Mouse (Mus musculus): ENCODE measurements at regions not wholly inside any gene's neighbourhood (a gene's known extent, or its start where the extent isn't known, plus 50 kb on each side); places are given as distances from the start of the nearest gene placed in this dataset.

- no peaks in the 10 kb centered on the region for H3K36me3 ChIP-seq
- 75% methylated on average over 13 of the region's 13 CpGs for WGBS
- no peaks in the 10 kb centered on the region for H3K4me1 ChIP-seq
- H3K4me3 ChIP-seq, result no peak overlapping the region
- no peaks in the 10 kb centered on the region for H3K9me3 ChIP-seq
- H3K4me2 ChIP-seq (replicated peaks), result no peak overlapping the region
- no peak overlapping the region for H3K9ac ChIP-seq (replicated peaks)
- H3K27ac ChIP-seq (replicated peaks), result no peak overlapping the region
- ATAC-seq (replicated peaks), result no peak
- no peaks in the 10 kb centered on the region for H3K27me3 ChIP-seq
These were observed 70.9 kb downstream of the Asb1 start for GRCm38 (mm10) chr1:91611281-91611680.

- no peak overlapping the region for H3K9ac ChIP-seq (replicated peaks)
- WGBS, result 83% methylated on average over 16 of the region's 16 CpGs
- ATAC-seq (replicated peaks), result no peak
- H3K9me3 ChIP-seq, result no peaks in the 10 kb centered on the region
- no peak overlapping the region for H3K27ac ChIP-seq (replicated peaks)
- no peaks in the 10 kb centered on the region for H3K27me3 ChIP-seq
- H3K4me3 ChIP-seq, result no peak overlapping the region
- H3K4me2 ChIP-seq (replicated peaks), result no peak overlapping the region
- H3K4me1 ChIP-seq, result no peaks in the 10 kb centered on the region
- no peaks in the 10 kb centered on the region for H3K36me3 ChIP-seq
These were observed 71.3 kb downstream of the Asb1 start for GRCm38 (mm10) chr1:91611694-91612093.

GRCm38 (mm10) chr1:91612912-91613311 lies 72.6 kb downstream of the Asb1 start:
- Histone ChIP-seq H3K27me3 (no peaks in the 10 kb centered on the region), H3K9me3 (no peaks in the 10 kb centered on the region), H3K9ac (replicated peaks) (no peak overlapping the region), H3K27ac (replicated peaks) (no peak overlapping the region), H3K4me3 (no peak overlapping the region), H3K4me2 (replicated peaks) (no peak overlapping the region), H3K4me1 (no peaks in the 10 kb centered on the region), H3K36me3 (no peaks in the 10 kb centered on the region)
- 58% methylated on average over 3 of the region's 3 CpGs for WGBS
- no peak for ATAC-seq (replicated peaks)

- Histone ChIP-seq H3K4me2 (replicated peaks) (no peak overlapping the region), H3K36me3 (no peaks in the 10 kb centered on the region), H3K4me1 (no peaks in the 10 kb centered on the region), H3K27me3 (no peaks in the 10 kb centered on the region), H3K9ac (replicated peaks) (no peak overlapping the region), H3K9me3 (no peaks in the 10 kb centered on the region), H3K4me3 (no peak overlapping the region), H3K27ac (replicated peaks) (no peak overlapping the region)
- no peak for ATAC-seq (replicated peaks)
- WGBS, result 71% methylated on average over 5 of the region's 5 CpGs
These were observed 75.1 kb downstream of the Asb1 start for GRCm38 (mm10) chr1:91615396-91615795.

- Histone ChIP-seq H3K27me3 (no peaks in the 10 kb centered on the region), H3K4me3 (no peak overlapping the region), H3K27ac (replicated peaks) (no peak overlapping the region), H3K4me2 (replicated peaks) (no peak overlapping the region), H3K36me3 (no peaks in the 10 kb centered on the region), H3K4me1 (no peaks in the 10 kb centered on the region), H3K9ac (replicated peaks) (no peak overlapping the region), H3K9me3 (no peaks in the 10 kb centered on the region)
- no peak for ATAC-seq (replicated peaks)
- WGBS, result 56% methylated on average over 14 of the region's 14 CpGs
These were observed 78.3 kb downstream of the Asb1 start for GRCm38 (mm10) chr1:91618527-91619135.

GRCm38 (mm10) chr1:91621141-91621540 lies 80.8 kb downstream of the Asb1 start:
- ATAC-seq (replicated peaks), result no peak
- Histone ChIP-seq H3K4me2 (replicated peaks) (no peak overlapping the region), H3K27ac (replicated peaks) (no peak overlapping the region), H3K4me3 (no peak overlapping the region), H3K4me1 (no peaks in the 10 kb centered on the region; the same call in 1 of the 2 replicates), H3K9me3 (no peaks in the 10 kb centered on the region), H3K9ac (replicated peaks) (no peak overlapping the region), H3K36me3 (no peaks in the 10 kb centered on the region), H3K27me3 (no peaks in the 10 kb centered on the region)
- 85% methylated on average over 5 of the region's 5 CpGs for WGBS

GRCm38 (mm10) chr1:91622874-91623273 lies 82.5 kb downstream of the Asb1 start:
- H3K27me3 ChIP-seq, result no peaks in the 10 kb centered on the region
- no peak overlapping the region for H3K9ac ChIP-seq (replicated peaks)
- H3K4me1 ChIP-seq, result no peaks in the 10 kb centered on the region; the same call in 1 of the 2 replicates
- H3K4me3 ChIP-seq, result no peak overlapping the region
- no peaks in the 10 kb centered on the region for H3K9me3 ChIP-seq
- no peak overlapping the region for H3K27ac ChIP-seq (replicated peaks)
- ATAC-seq (replicated peaks), result no peak
- H3K36me3 ChIP-seq, result no peaks in the 10 kb centered on the region
- 87% methylated on average over 5 of the region's 5 CpGs for WGBS
- no peak overlapping the region for H3K4me2 ChIP-seq (replicated peaks)

GRCm38 (mm10) chr1:91624028-91624427 lies 83.7 kb downstream of the Asb1 start:
- Histone ChIP-seq H3K4me3 (no peak overlapping the region), H3K27me3 (no peaks in the 10 kb centered on the region), H3K27ac (replicated peaks) (no peak overlapping the region), H3K9me3 (no peaks in the 10 kb centered on the region), H3K36me3 (no peaks in the 10 kb centered on the region), H3K4me2 (replicated peaks) (no peak overlapping the region), H3K4me1 (no peaks in the 10 kb centered on the region; the same call in 1 of the 2 replicates), H3K9ac (replicated peaks) (no peak overlapping the region)
- no peak for ATAC-seq (replicated peaks)
- WGBS, result 74% methylated on average over 8 of the region's 8 CpGs

GRCm38 (mm10) chr1:91624531-91625300 lies 84.4 kb downstream of the Asb1 start:
- no peaks in the 10 kb centered on the region for H3K27me3 ChIP-seq
- H3K4me1 ChIP-seq, result no peaks in the 10 kb centered on the region; the same call in 1 of the 2 replicates
- WGBS, result 74% methylated on average over 11 of the region's 11 CpGs
- H3K36me3 ChIP-seq, result no peaks in the 10 kb centered on the region
- no peak overlapping the region for H3K27ac ChIP-seq (replicated peaks)
- H3K9ac ChIP-seq (replicated peaks), result no peak overlapping the region
- no peak for ATAC-seq (replicated peaks)
- no peak overlapping the region for H3K4me3 ChIP-seq
- no peaks in the 10 kb centered on the region for H3K9me3 ChIP-seq
- H3K4me2 ChIP-seq (replicated peaks), result no peak overlapping the region

GRCm38 (mm10) chr1:91626090-91626489 lies 85.7 kb downstream of the Asb1 start:
- H3K4me1 ChIP-seq, result no peaks in the 10 kb centered on the region; the same call in 1 of the 2 replicates
- no peak overlapping the region for H3K9ac ChIP-seq (replicated peaks)
- no peaks in the 10 kb centered on the region for H3K27me3 ChIP-seq
- WGBS, result 75% methylated on average over 11 of the region's 11 CpGs
- no peak overlapping the region for H3K4me2 ChIP-seq (replicated peaks)
- H3K36me3 ChIP-seq, result no peaks in the 10 kb centered on the region
- H3K9me3 ChIP-seq, result no peaks in the 10 kb centered on the region
- ATAC-seq (replicated peaks), result no peak
- H3K4me3 ChIP-seq, result no peak overlapping the region
- no peak overlapping the region for H3K27ac ChIP-seq (replicated peaks)

GRCm38 (mm10) chr1:91630206-91630605 lies 89.9 kb downstream of the Asb1 start:
- Histone ChIP-seq H3K27ac (replicated peaks) (no peak overlapping the region), H3K9ac (replicated peaks) (no peak overlapping the region), H3K9me3 (no peaks in the 10 kb centered on the region), H3K4me1 (no peaks in the 10 kb centered on the region), H3K36me3 (no peaks in the 10 kb centered on the region), H3K4me3 (no peak overlapping the region), H3K4me2 (replicated peaks) (no peak overlapping the region), H3K27me3 (no peaks in the 10 kb centered on the region)
- ATAC-seq (replicated peaks), result no peak
- 68% methylated on average over 12 of the region's 12 CpGs for WGBS

GRCm38 (mm10) chr1:91630871-91631410 lies 90.6 kb downstream of the Asb1 start:
- WGBS, result 83% methylated on average over 6 of the region's 6 CpGs
- Histone ChIP-seq H3K27ac (replicated peaks) (no peak overlapping the region), H3K36me3 (no peaks in the 10 kb centered on the region), H3K9ac (replicated peaks) (no peak overlapping the region), H3K9me3 (no peaks in the 10 kb centered on the region), H3K27me3 (no peaks in the 10 kb centered on the region), H3K4me2 (replicated peaks) (no peak overlapping the region), H3K4me3 (no peak overlapping the region), H3K4me1 (no peaks in the 10 kb centered on the region)
- ATAC-seq (replicated peaks), result no peak
